Mouse (Mus musculus) hindbrain, embryonic 14.5 days (tissue): Measurements from ENCODE around the gene Olfr1436. TPM values are rescaled to one million over a fixed set of nuclear protein-coding genes. Genes with fewer than 3 reads are reported as not detected.
"Not testable (repeated sequence)": the region's sequence is repeated elsewhere in the genome, so short reads cannot be mapped to it uniquely, and the experiment has no call there.

Source experiments
- ATAC-seq: fragments of 200-750 bp; cut with Nextera tagmentation; 2 replicates; pipeline ENCODE4 v1.8.0; 2017; ENCODE audit warnings: moderate number of reproducible peaks, mild to moderate bottlenecking, moderate TSS enrichment, moderate library complexity; ENCODE audit not compliant: low FRiP score
- DNase-seq: peaks from one replicate; pipeline ENCODE4 v3.0.0-alpha.2; 2015; ENCODE audit warnings: low spot score
- H3K27ac ChIP-seq: fragments of 300-500 bp; sonication (generic); 2 replicates; pipeline ENCODE4 v1.5.1; 2014; ENCODE audit warnings: mild to moderate bottlenecking, moderate library complexity
- H3K27me3 ChIP-seq: fragments of 300-500 bp; sonication (generic); 2 replicates; pipeline ENCODE4 v1.6.1; 2014; ENCODE audit warnings: mild to moderate bottlenecking, low read length, mixed read lengths; ENCODE audit not compliant: control insufficient read depth, insufficient read depth
- H3K36me3 ChIP-seq: fragments of 300-500 bp; sonication (generic); replicated peaks from 2 replicates; pipeline ENCODE4 v1.6.1; 2014; ENCODE audit not compliant: control insufficient read depth, insufficient read depth
- H3K4me1 ChIP-seq: fragments of 300-500 bp; sonication (generic); replicated peaks from 2 replicates; pipeline ENCODE4 v1.6.1; 2014; ENCODE audit warnings: antibody characterized with exemption, low read length, mixed read lengths; ENCODE audit not compliant: control insufficient read depth, insufficient read depth
- H3K4me2 ChIP-seq: fragments of 300-500 bp; sonication (generic); replicated peaks from 2 replicates; pipeline ENCODE4 v1.6.1; 2014; ENCODE audit warnings: mild to moderate bottlenecking, moderate library complexity
- H3K4me3 ChIP-seq: fragments of 300-500 bp; sonication (generic); replicated peaks from 2 replicates; pipeline ENCODE4 v1.5.1; 2014; ENCODE audit warnings: mild to moderate bottlenecking, low read length
- H3K9ac ChIP-seq: fragments of 300-500 bp; sonication (generic); 2 replicates; pipeline ENCODE4 v1.6.1; 2014
- H3K9me3 ChIP-seq: fragments of 300-500 bp; sonication (generic); 2 replicates; pipeline ENCODE4 v1.6.1; 2016; ENCODE audit warnings: low read length; ENCODE audit not compliant: control insufficient read depth
- WGBS: fragments of 180-500 bp; shearing (Covaris S2); extraction: QIAGEN DNeasy Blood & Tissue Kit; methylation state at CpG from one replicate; pipeline ENCODE4 v1.1.7; 2014; 5-methylcytosine and 5-hydroxymethylcytosine counted together
- polyA plus RNA-seq: library from polyadenylated mRNA; unstranded; fragments of >200 nt; fragmentation: Nextera tagmentation; extraction: Ambion mirVana; gene quantifications from 2 replicates; pipeline ENCODE4 v1.2.1, GENCODE M21; 2014

Gene Olfr1436
- polyA plus RNA-seq = not detected in 2 replicates

GRCm38 (mm10) chr19:12299030-12299429 is at the start of gene Olfr1436:
Gene Olfr1436 (minus strand): TSS chr19:12299130.
- not testable (repeated sequence) for ATAC-seq, H3K9me3 ChIP-seq, H3K27me3 ChIP-seq, H3K4me3 ChIP-seq, H3K9ac ChIP-seq, H3K27ac ChIP-seq, H3K4me2 ChIP-seq, DNase-seq, H3K4me1 ChIP-seq, H3K36me3 ChIP-seq
- 89% methylated on average over 1 of the region's 1 CpGs for WGBS

- Histone ChIP-seq H3K9ac (no peak within 1 kb of the TSS), H3K9me3 (no peaks in the 10 kb centered on the region), H3K36me3 (no peaks in the 10 kb centered on the region), H3K27me3 (no peaks in the 10 kb centered on the region), H3K4me1 (no peaks in the 10 kb centered on the region), H3K27ac (no peak within 1 kb of the TSS), H3K4me3 (no peak within 1 kb of the TSS), H3K4me2 (no peak within 1 kb of the TSS)
- WGBS = 78% methylated on average over 3 of the region's 3 CpGs
- ATAC-seq (no peak), DNase-seq (no peak)
Measured at GRCm38 (mm10) chr19:12335810-12336209, 36.9 kb upstream of the Olfr1436 start, which contains the start of gene Olfr1438-ps1. Gene Olfr1438-ps1 (minus strand): TSS chr19:12335910.

- 93% methylated on average over 2 of the region's 2 CpGs for WGBS
- ATAC-seq = no peak
Measured at GRCm38 (mm10) chr19:12325001-12325400, 26.1 kb upstream of the Olfr1436 start, which contains the start of gene Olfr1437. Gene Olfr1437 (minus strand): TSS chr19:12325101.

GRCm38 (mm10) chr19:12292979-12293378 is 6.0 kb downstream of the Olfr1436 start:
- Histone ChIP-seq H3K4me2 (no peak overlapping the region), H3K9ac (no peak overlapping the region), H3K9me3 (no peaks in the 10 kb centered on the region), H3K27ac (no peak overlapping the region), H3K4me3 (no peak overlapping the region), H3K4me1 (no peaks in the 10 kb centered on the region), H3K36me3 (no peaks in the 10 kb centered on the region), H3K27me3 (no peaks in the 10 kb centered on the region)
- DNase-seq (no peak), ATAC-seq (no peak)

More at GRCm38 (mm10) chr19:12325001-12325400, 26.1 kb upstream of the Olfr1436 start, which contains the start of gene Olfr1437:
- no peak for DNase-seq
- Histone ChIP-seq H3K4me1 (no peaks in the 10 kb centered on the region), H3K27me3 (no peaks in the 10 kb centered on the region), H3K36me3 (no peaks in the 10 kb centered on the region), H3K4me3 (no peak within 1 kb of the TSS), H3K9ac (no peak within 1 kb of the TSS), H3K4me2 (no peak within 1 kb of the TSS), H3K9me3 (no peaks in the 10 kb centered on the region), H3K27ac (no peak within 1 kb of the TSS)

- Histone ChIP-seq H3K9ac (no peak within 1 kb of the TSS), H3K9me3 (no peaks in the 10 kb centered on the region), H3K4me2 (no peak within 1 kb of the TSS), H3K27ac (no peak within 1 kb of the TSS), H3K4me1 (no peaks in the 10 kb centered on the region), H3K27me3 (no peaks in the 10 kb centered on the region), H3K36me3 (no peaks in the 10 kb centered on the region), H3K4me3 (no peak within 1 kb of the TSS)
- ATAC-seq = no peak
- DNase-seq = no peak
- WGBS = 80% methylated on average over 2 of the region's 2 CpGs
Measured at GRCm38 (mm10) chr19:12279554-12279953, 19.4 kb downstream of the Olfr1436 start, which contains the start of gene Olfr1434. Gene Olfr1434 (plus strand): TSS chr19:12279854.

- H3K4me1 ChIP-seq = no peaks in the 10 kb centered on the region
- ATAC-seq = no peak
- H3K4me2 ChIP-seq = no peak within 1 kb of the TSS
Measured at GRCm38 (mm10) chr19:12260732-12261131, 38.2 kb downstream of the Olfr1436 start, which contains the start of gene Olfr235. Gene Olfr235 (plus strand): TSS chr19:12261032.

More at GRCm38 (mm10) chr19:12260732-12261131, 38.2 kb downstream of the Olfr1436 start, which contains the start of gene Olfr235:
- Histone ChIP-seq H3K36me3 (no peaks in the 10 kb centered on the region), H3K27ac (no peak within 1 kb of the TSS), H3K4me3 (no peak within 1 kb of the TSS), H3K9me3 (no peaks in the 10 kb centered on the region), H3K27me3 (no peaks in the 10 kb centered on the region), H3K9ac (no peak within 1 kb of the TSS)
- DNase-seq = no peak
- WGBS = 73% methylated on average over 1 of the region's 1 CpGs

Other genes starting within 250 kb of the Olfr1436 start
- gene Olfr1424, start 236.4 kb downstream of the Olfr1436 start, polyA plus RNA-seq = not detected in 2 replicates
- not detected in 2 replicates for gene Olfr1425, start 221.4 kb downstream of the Olfr1436 start, polyA plus RNA-seq
- gene Olfr1426, start 207.1 kb downstream of the Olfr1436 start, polyA plus RNA-seq = not detected in 2 replicates
- not detected in 2 replicates for gene Olfr1427, start 195.8 kb downstream of the Olfr1436 start, polyA plus RNA-seq
- not detected in 2 replicates for gene Olfr1428, start 183.2 kb downstream of the Olfr1436 start, polyA plus RNA-seq
- not detected in 2 replicates for gene Olfr76, start 175.9 kb downstream of the Olfr1436 start, polyA plus RNA-seq
- not detected in 2 replicates for gene Olfr1555-ps1, start 129.0 kb downstream of the Olfr1436 start, polyA plus RNA-seq
- gene Olfr1431, start 98.5 kb downstream of the Olfr1436 start, polyA plus RNA-seq = not detected in 2 replicates
- gene Olfr1432, start 66.5 kb downstream of the Olfr1436 start, polyA plus RNA-seq = not detected in 2 replicates
- not detected in 2 replicates for gene Olfr262, start 57.5 kb downstream of the Olfr1436 start, polyA plus RNA-seq
- gene Olfr235, start 38.1 kb downstream of the Olfr1436 start, polyA plus RNA-seq = not detected in 2 replicates
- gene Olfr1434, start 19.3 kb downstream of the Olfr1436 start, polyA plus RNA-seq = not detected in 2 replicates
- not detected in 2 replicates for gene Olfr1437, start 26.0 kb upstream of the Olfr1436 start, polyA plus RNA-seq
- not detected in 2 replicates for gene Olfr1438-ps1, start 36.8 kb upstream of the Olfr1436 start, polyA plus RNA-seq
- gene Olfr1440, start 88.1 kb upstream of the Olfr1436 start, polyA plus RNA-seq = not detected in 2 replicates
- not detected in 2 replicates for gene Olfr1441, start 118.3 kb upstream of the Olfr1436 start, polyA plus RNA-seq
- gene Pfpl, start 128.8 kb upstream of the Olfr1436 start, polyA plus RNA-seq = not detected in 2 replicates
- gene Mpeg1, start 161.6 kb upstream of the Olfr1436 start, polyA plus RNA-seq = 0.91 and 1.3 TPM in 2 replicates
- 44.1 and 50.6 TPM in 2 replicates for gene Dtx4, start 202.3 kb upstream of the Olfr1436 start, polyA plus RNA-seq
- gene Fam111a, start 246.6 kb upstream of the Olfr1436 start, polyA plus RNA-seq = 7.1 and 7.5 TPM in 2 replicates